Mouse (Mus musculus) brain, adult 10 weeks (tissue): ENCODE measurements around the gene Rpl39. TPM values are rescaled to one million over a fixed set of nuclear protein-coding genes. Genes with fewer than 3 reads are reported as not detected.

Experiments used
- polyA plus RNA-seq: library from polyadenylated mRNA; stranded (reverse); fragments of 350-450 nt; fragmentation: Illumina TruSeq; extraction: RNeasy Lipid Tissue Mini Kit (QIAGEN cat#74804); gene quantifications from one replicate; pipeline ENCODE4 v1.2.3, GENCODE M21; 2015; ENCODE audit warnings: low read depth, low replicate concordance

Rpl39 gene
- polyA plus RNA-seq: 462 TPM

GRCm38 (mm10) chrX:37084927-37085660, at the start of gene Rpl39:
Gene Rpl39 (minus strand): TSS chrX:37085402.

DNA sequence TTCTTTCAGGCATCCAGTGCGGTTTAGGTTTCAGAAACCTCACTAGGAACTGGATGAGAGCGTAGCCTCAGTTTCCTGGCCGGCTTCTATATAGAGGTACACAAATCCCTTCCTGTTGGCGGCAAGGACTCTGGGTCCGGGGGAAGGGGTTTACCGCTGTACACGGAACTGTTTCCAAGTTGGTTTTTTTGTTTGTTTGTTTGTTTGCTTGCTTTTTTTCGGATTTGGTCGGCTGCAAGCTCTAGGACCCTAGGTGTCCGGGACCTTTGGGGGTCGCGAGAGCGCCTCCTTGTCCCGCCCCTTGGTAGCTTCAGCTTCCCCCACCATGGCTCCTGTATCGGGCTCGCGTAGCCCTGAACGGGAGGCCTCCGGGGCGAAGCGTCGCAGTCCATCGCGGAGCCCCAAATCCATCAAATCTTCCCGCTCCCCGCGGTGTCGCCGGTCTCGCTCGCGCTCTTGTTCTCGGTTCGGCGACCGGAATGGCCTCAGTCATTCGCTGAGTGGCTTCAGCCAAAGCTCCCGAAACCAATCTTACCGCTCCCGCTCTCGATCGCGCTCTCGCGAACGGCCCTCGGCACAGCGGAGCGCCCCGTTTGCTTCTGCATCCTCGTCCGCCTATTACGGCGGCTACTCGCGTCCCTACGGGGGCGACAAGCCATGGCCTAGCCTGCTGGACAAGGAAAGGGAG, 41.6 kb upstream of the Rpl39 start, which contains the start of gene Nkap:
TSS of gene Nkap (plus strand) at position 125 of the 688 bp plus-strand sequence.

DNA sequence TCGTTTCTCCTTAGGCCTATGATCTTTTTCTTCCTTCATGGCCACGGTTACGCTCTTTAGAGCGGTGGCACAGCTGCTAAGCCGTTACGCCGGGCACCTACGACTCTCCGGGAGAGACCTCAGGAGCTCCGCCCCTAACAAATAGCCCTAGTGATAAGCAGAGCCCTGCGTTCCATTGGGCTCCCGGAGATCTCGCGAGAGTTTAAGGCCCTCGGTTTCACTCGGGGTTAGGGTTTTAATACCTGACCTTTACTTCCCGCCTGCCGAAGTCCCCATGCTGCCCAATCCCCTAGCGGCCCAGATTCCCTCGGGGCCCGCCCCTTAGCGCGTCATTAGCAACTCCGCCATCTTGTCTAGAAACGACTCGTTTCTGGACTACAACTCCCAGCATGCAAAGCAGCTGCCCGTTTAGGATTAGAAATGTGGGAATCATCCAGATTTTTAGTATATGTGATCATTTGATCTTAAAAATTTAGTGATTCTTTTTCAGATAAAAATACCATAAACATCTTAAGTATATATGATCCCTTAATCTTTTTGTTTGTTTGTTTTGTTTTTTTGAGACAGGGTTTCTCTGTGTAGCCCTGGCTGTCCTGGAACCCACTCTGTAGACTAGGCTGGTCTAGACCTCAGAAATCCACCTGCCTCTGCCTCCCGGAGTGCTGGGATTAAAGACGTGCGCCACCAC, 25.1 kb upstream of the Rpl39 start, which contains the start of gene Upf3b:
TSS of gene Upf3b (minus strand) at position 130 of the 688 bp plus-strand sequence.

DNA sequence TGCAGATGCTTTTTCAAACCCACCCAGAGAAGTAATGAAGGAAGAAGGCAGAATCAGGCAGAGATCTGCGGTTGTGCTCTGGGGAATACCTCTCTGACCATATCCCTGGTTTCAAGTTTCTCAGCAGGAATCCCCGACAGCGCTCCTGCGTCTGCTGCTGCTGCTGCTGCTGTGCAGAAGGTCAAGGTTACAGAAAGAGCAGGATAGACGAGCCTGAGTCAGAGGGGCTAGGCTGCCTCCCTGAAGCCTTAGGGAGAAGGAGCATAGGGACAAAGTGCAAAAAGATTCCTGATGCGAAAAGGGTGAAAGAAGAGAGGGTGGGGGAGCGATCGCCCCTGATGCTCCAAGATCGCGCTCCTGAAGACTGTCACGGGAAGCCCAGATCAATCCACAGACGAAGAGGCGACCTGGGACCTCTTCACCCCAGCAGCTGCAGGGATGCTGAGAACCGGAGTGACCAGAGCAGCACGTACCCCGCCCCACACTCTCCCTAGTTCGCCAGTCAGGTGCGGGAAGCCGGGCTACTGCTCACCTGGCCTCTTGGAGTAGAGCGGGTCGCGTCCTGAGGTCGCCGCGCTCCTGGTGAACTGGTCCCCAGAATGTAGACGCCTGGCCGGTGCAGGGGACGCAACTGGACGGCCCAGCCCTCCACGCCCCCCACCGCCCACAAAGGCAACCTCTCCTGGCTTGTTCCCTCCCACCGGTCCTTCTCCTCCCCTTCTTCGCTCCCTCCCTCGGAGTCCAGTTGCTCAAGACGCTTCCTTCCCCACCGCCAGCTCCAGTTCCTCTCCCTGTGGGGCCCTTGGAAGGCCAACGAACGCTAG, 36.9 kb downstream of the Rpl39 start, which contains the start of gene Sowahd:
TSS of gene Sowahd (plus strand) at position 780 of the 824 bp plus-strand sequence.

Other genes with a start within 250 kb of the Rpl39 start
- 78.7 TPM for gene Ube2a, start 211.5 kb downstream of the Rpl39 start, polyA plus RNA-seq
- gene C330007P06Rik, start 211.3 kb downstream of the Rpl39 start, polyA plus RNA-seq: 45.3 TPM
- gene Nkrf, start 182.5 kb downstream of the Rpl39 start, polyA plus RNA-seq: 31.4 TPM
- 71.2 TPM for gene Sept6, start 93.6 kb downstream of the Rpl39 start, polyA plus RNA-seq
- not detected for gene Sowahd, start 36.6 kb downstream of the Rpl39 start, polyA plus RNA-seq
- 19.4 TPM for gene Upf3b, start 24.9 kb upstream of the Rpl39 start, polyA plus RNA-seq
- 10.6 TPM for gene Nkap, start 41.4 kb upstream of the Rpl39 start, polyA plus RNA-seq
- gene Akap14, start 83.4 kb upstream of the Rpl39 start, polyA plus RNA-seq: 0.51 TPM
- 495 TPM for gene Ndufa1, start 105.8 kb upstream of the Rpl39 start, polyA plus RNA-seq
- gene Rnf113a1, start 105.8 kb upstream of the Rpl39 start, polyA plus RNA-seq: 8.0 TPM
- gene Gm9, start 125.6 kb upstream of the Rpl39 start, polyA plus RNA-seq: not detected
- not detected for gene Rhox1, start 136.9 kb upstream of the Rpl39 start, polyA plus RNA-seq
- not detected for gene Rhox2a, start 159.6 kb upstream of the Rpl39 start, polyA plus RNA-seq
- not detected for gene Rhox3a, start 164.5 kb upstream of the Rpl39 start, polyA plus RNA-seq
- not detected for gene Rhox4a, start 179.9 kb upstream of the Rpl39 start, polyA plus RNA-seq